Mouse (Mus musculus) ES-Bruce4 (cell line): Measurements from ENCODE around the gene Hemk1.

Experiments
- CTCF ChIP-seq: IDR thresholded peaks from one replicate; pipeline ENCODE4 v1.8.1; 2011; ENCODE audit warnings: low read depth, low read length
- POLR2A ChIP-seq: IDR thresholded peaks from one replicate; pipeline ENCODE4 v1.8.1; 2011; ENCODE audit warnings: low read length; ENCODE audit not compliant: insufficient read depth

DNA sequence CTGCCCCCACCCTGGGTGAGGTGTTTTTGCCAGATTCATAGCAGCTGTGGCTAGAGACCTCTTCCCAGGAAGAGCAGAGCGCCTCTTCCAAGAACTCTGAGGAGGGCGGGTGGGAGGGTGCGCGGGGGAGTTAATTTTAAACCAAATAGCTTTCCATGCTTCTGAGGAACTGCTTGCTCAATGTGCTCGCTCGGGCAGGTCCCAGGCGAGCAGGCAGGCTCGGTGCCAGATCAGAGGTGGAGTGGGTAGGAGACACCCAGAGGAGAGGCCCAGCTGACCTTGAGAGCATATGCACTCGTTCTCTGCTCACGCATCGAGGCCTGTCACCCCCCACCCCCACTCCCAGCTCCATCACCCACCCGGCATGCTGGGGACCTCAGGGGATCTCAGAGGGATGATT lies 30.3 kb downstream of the Hemk1 start:
- TF ChIP-seq CTCF (no peak), POLR2A (no peak)
